Mouse (Mus musculus): ENCODE measurements around the gene Emcn.

GRCm38 (mm10) chr3:137312540-137312939 is 28.3 kb upstream of the Emcn start:
- TF ChIP-seq CTCF (IDR thresholded peaks at IDR 0.05; ENCODE audit: borderline replicate concordance, insufficient read depth, low read length) (no peak), POLR2A (IDR thresholded peaks at IDR 0.05; ENCODE audit: low read depth, low read length) (no peak)

All from embryonic fibroblast, embryonic 13.5 days (primary cell).